Mouse (Mus musculus) adrenal gland, postnatal 4 days (tissue): ENCODE results near the gene Zfp991. TPM values are rescaled to one million over a fixed set of nuclear protein-coding genes. Genes with fewer than 3 reads are reported as not detected.
"Not testable (repeated sequence)": the region's sequence is repeated elsewhere in the genome, so short reads cannot be mapped to it uniquely, and the experiment has no call there.

ENCODE experiments used
- DNase-seq, 2 experiments: peaks; one replicate each; pipeline ENCODE4 v3.0.0; 2021 to 2022; ENCODE audit warnings: low spot score in 2 of 2, mixed read lengths in 2 of 2
- total RNA-seq, 2 experiments: library from RNA; stranded (reverse); gene quantifications; 2 replicates each; pipeline ENCODE4 v1.2.3; 2021

The Zfp991 gene
- total RNA-seq, 2 experiments from 2014 or later = 19.5 to 21.1 TPM

- not testable (repeated sequence) for DNase-seq
Measured at GRCm38 (mm10) chr4:147181969-147182705, 50.3 kb downstream of the Zfp991 start.

GRCm38 (mm10) chr4:147186824-147187223, 55.0 kb downstream of the Zfp991 start:
- not testable (repeated sequence) for DNase-seq

- not testable (repeated sequence) for DNase-seq
Measured at GRCm38 (mm10) chr4:147187283-147187965, 55.6 kb downstream of the Zfp991 start.

- not testable (repeated sequence) for DNase-seq
Measured at GRCm38 (mm10) chr4:147195186-147195585, 63.3 kb downstream of the Zfp991 start.

- DNase-seq = not testable (repeated sequence)
Measured at GRCm38 (mm10) chr4:147197210-147197609, 65.4 kb downstream of the Zfp991 start.

DNA sequence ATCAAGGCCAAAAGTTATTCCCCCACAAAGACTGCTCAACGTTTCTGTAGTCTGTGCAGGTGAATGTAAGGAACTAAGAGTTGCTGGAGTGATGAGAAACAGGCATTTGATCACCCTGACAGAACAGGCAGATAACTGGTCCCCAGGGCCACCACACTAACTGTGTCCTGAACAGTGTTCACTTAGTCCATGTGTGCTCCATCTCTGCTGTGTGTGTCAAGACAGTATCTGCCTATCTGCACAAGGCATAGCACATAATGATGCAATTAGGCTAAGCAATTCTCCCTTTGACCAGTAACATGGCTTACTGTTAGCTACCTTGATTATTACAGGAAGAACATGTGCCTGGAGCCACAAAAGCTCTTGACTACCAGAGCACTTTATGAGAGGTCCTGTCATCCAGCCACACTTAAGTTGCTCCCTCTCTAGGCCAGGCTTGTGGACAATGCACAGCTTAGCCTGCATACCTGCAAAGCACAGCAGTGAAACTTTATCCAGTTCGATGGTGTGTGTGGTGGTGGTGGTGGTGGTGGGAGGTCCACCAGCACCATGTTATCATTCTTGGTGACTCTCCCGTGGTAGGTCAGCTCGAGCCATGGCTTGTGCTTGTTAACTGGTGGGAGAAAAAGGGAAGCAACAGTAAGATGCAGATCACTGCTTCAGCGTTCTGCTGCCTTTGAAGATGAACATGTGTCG, 67.4 kb downstream of the Zfp991 start:
- DNase-seq = not testable (repeated sequence)

- not testable (repeated sequence) for DNase-seq
Measured at GRCm38 (mm10) chr4:147201920-147202660, 70.3 kb downstream of the Zfp991 start.

- DNase-seq = not testable (repeated sequence)
Measured at GRCm38 (mm10) chr4:147212182-147212928, 80.5 kb downstream of the Zfp991 start.

DNA sequence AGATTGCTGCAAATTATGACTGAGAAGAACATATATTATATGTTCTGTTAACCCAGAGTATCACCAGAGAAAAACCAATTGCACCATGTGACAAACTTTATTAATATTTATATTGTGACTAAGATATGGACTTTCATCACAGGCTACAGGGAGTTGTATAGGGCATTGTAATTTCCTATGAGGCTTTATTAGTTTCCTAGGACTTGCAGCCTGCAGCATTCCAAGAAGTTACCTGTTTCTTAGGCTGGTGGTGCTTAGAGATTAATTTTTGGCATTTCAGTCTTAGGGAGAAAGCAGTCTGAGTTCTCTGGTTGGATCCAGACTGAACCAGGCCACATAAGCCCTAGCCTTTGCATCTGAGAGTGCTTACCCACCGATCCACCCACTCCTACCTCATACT, 82.4 kb downstream of the Zfp991 start:
- not testable (repeated sequence) for DNase-seq

GRCm38 (mm10) chr4:147217676-147218075, 85.8 kb downstream of the Zfp991 start:
- DNase-seq = not testable (repeated sequence)

- DNase-seq = not testable (repeated sequence)
Measured at GRCm38 (mm10) chr4:147219319-147220070, 87.7 kb downstream of the Zfp991 start.

DNA sequence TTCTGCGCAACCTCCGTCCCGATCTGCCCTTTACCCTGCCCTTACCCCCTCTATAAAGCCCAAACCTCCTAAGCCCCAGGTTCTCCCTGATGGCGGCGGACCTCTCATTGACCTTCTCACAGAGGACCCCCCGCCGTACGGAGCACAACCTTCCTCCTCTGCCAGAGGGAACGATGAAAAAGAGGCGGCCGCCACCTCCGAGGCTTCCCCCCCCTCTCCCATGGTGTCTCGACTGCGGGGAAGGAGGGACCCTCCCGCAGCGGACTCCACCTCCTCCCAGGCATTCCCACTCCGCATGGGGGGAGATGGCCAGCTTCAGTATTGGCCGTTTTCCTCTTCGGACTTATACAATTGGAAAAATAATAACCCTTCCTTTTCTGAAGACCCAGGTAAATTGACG, 88.4 kb downstream of the Zfp991 start:
- DNase-seq = not testable (repeated sequence)

DNA sequence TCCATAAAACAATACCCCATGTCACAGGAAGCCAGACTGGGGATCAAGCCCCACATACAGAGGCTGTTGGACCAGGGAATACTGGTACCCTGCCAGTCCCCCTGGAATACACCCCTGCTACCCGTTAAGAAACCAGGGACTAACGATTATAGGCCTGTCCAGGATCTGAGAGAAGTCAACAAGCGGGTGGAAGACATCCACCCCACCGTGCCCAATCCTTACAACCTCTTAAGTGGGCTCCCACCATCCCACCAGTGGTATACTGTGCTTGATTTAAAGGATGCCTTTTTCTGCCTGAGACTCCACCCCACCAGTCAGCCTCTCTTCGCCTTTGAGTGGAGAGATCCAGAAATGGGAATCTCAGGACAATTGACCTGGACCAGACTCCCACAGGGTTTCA, 90.2 kb downstream of the Zfp991 start:
- DNase-seq = not testable (repeated sequence)

- not testable (repeated sequence) for DNase-seq
Measured at GRCm38 (mm10) chr4:147223778-147224435, 92.1 kb downstream of the Zfp991 start.

DNA sequence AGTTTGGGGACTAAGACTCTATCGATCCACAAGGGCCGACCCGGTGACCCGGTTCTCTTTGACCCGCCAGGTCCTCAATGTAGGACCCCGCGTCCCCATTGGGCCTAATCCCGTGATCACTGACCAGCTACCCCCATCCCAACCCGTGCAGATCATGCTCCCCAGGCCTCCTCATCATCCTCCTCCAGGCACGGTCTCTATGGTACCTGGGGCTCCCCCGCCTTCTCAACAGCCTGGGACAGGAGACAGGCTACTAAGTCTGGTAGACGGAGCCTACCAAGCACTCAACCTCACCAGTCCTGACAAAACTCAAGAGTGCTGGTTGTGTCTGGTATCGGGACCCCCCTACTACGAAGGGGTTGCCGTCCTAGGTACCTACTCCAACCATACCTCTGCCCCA, 93.8 kb downstream of the Zfp991 start:
- not testable (repeated sequence) for DNase-seq

- not testable (repeated sequence) for DNase-seq
Measured at GRCm38 (mm10) chr4:147230026-147230425, 98.2 kb downstream of the Zfp991 start.
